Mouse (Mus musculus): ENCODE data around the gene Gm29866. TPM values are rescaled to one million over a fixed set of nuclear protein-coding genes. Genes with fewer than 3 reads are reported as not detected.
"Not testable (repeated sequence)": the region's sequence is repeated elsewhere in the genome, so short reads cannot be mapped to it uniquely, and the experiment has no call there.

The Gm29866 gene
- total RNA-seq (2017), result not detected in 3 replicates

DNA sequence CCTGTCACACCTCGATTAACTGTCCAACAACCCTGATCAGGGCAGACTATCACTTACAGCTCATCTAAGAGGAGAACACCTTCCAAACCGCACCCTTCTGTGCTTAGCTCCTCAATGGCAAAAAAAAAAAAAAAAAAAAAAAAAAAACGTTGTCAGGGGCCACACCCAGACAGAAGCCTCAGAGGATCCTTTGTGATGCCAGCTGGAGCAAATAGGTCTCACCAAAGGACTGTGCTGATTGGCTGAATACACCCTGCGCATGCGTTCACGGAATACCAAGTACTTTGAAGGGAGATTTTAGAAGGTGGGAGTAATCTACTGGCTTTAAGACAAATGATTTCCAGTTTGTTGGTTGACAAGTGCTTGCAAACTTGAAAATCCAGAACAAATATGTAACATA lies at the start of gene Gm29866:
Gene Gm29866, minus strand, starts transcription at position 101 of the 400 bp plus-strand sequence.
- not testable (repeated sequence) for ATAC-seq (replicated peaks; ENCODE audit: insufficient number of reproducible peaks, low FRiP score, low TSS enrichment, poor library complexity, severe bottlenecking)

Other genes with a start within 250 kb of the Gm29866 start
- not detected in 3 replicates for gene Gm20909, start 170.9 kb upstream of the Gm29866 start, total RNA-seq (2017)
- gene Gm20865, start 247.9 kb upstream of the Gm29866 start, total RNA-seq (2017), result not detected in 3 replicates

Measured in monocyte, adult 5-6 weeks (primary cell).